Mouse (Mus musculus): ENCODE data around the gene Olfr1012.
"Not testable (repeated sequence)": the region's sequence is repeated elsewhere in the genome, so short reads cannot be mapped to it uniquely, and the experiment has no call there.

The Olfr1012 gene

GRCm38 (mm10) chr2:85762666-85763065 is at the start of gene Olfr1012:
Olfr1012 (minus strand) TSS chr2:85762766.
- DNase-seq (ENCODE audit: extremely low spot score, low read depth, low spot score): no peak

GRCm38 (mm10) chr2:85804501-85804900 is 41.9 kb upstream of the Olfr1012 start:
- DNase-seq (ENCODE audit: extremely low spot score, low read depth, low spot score): peak; percentile 24

GRCm38 (mm10) chr2:85802444-85802843 is 39.9 kb upstream of the Olfr1012 start, which contains the start of gene Olfr1016:
Olfr1016 (minus strand) TSS chr2:85802544.
- no peak for DNase-seq (ENCODE audit: extremely low spot score, low read depth, low spot score)

- DNase-seq (ENCODE audit: extremely low spot score, low read depth, low spot score): no peak
These were observed 29.8 kb upstream of the Olfr1012 start for GRCm38 (mm10) chr2:85792331-85792730.

DNA sequence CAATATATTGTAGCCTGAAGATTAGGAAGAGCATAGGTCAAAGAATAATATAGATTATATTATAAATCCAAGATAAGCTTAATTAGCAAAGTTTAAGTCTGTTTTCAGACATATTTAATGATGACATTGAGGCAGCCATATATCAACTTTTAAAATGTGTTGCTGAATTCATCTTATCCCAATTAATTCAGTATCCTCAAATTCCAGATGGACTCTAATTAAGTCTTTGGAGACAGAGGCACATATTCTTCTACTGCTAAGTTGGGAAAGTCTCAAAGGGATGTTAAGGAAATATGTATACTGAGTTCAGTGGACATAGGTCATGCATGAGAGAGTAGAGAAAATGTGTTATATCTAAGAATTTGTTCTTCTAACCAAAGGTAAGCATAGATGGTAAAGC is 19.2 kb upstream of the Olfr1012 start, which contains the start of gene Olfr1015:
Gene Olfr1015, plus strand, starts transcription at position 301 of the 400 bp plus-strand sequence.
- no peak for DNase-seq (ENCODE audit: extremely low spot score, low read depth, low spot score)

DNA sequence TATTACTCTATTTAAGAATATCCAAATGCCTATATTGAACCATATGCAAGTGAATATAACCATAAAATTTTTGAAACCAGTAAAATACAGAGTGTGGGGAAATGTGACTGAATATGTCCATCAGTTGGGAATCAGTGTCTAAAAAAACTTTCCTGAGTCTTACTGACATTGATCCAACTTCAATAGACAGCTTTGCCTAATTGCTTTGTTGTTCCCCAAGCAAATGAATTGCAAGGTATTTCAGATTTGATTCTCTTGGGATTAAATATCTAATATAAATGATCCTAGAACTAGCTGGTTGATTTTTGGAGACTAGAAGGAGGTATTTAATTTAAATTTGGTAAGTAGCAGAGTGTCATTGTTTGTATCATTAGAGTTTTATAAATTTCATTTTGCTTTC is 9.8 kb upstream of the Olfr1012 start, which contains the start of gene Olfr1014:
Gene Olfr1014, plus strand, starts transcription at position 301 of the 400 bp plus-strand sequence.
- DNase-seq (ENCODE audit: extremely low spot score, low read depth, low spot score): no peak

DNA sequence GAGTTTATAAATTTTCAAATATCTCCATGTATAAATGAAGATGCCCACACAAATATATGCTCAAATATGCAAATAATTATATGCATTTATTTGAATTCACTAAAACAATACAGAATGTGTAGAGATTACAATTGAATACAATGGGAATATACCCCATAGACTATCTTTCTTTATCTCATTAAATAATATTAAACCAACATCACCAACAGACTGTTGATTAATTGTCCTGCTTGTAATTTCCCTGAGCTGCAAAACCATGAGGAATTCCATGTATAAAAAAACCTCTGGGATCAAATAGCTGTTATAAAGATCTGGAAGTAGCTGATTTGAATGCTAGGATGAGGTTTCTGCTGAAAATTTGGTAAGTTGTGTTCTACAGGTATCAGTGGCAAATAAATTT is 4.2 kb upstream of the Olfr1012 start, which contains the start of gene Olfr1013:
Gene Olfr1013, plus strand, starts transcription at position 301 of the 400 bp plus-strand sequence.
- DNase-seq (ENCODE audit: extremely low spot score, low read depth, low spot score): no peak

- no peak for DNase-seq (ENCODE audit: extremely low spot score, low read depth, low spot score)
These were observed 8.7 kb downstream of the Olfr1012 start for GRCm38 (mm10) chr2:85753822-85754221.

DNA sequence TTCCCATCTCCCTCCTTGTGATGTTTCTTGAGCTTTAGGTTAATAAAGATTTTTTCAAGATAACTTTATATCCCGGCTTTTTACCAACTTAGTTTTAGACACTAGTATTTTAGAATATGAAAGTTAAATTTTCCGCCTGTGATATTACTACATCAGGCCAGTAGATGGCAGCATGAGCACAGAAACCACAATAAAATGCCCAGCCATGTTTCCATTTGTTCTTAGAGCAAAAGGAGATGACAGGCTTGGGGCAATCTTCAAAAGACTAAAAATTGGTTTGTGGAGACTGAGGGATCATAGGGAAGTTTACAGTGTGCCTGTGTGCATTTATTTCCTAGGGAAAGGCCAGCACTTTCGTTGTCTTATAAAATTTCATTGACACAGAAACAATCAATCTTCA is 36.8 kb downstream of the Olfr1012 start:
- DNase-seq (ENCODE audit: extremely low spot score, low read depth, low spot score): no peak

GRCm38 (mm10) chr2:85715119-85715518 is 47.4 kb downstream of the Olfr1012 start, which contains the start of gene Olfr1009:
Olfr1009 (plus strand) TSS chr2:85715419.
- DNase-seq (ENCODE audit: extremely low spot score, low read depth, low spot score): no peak

GRCm38 (mm10) chr2:85711159-85711558 is 51.4 kb downstream of the Olfr1012 start:
- no peak for DNase-seq (ENCODE audit: extremely low spot score, low read depth, low spot score)

- DNase-seq (ENCODE audit: extremely low spot score, low read depth, low spot score): not testable (repeated sequence)
These were observed 51.9 kb downstream of the Olfr1012 start for GRCm38 (mm10) chr2:85710680-85711079.

Data from hindlimb bud, embryonic 11.5 days (tissue).